Mouse (Mus musculus): ENCODE data around the gene Gpatch1.
A peak's percentile ranks its signal among the peaks of the same experiment; 100 is the strongest.

Gpatch1 gene

GRCm38 (mm10) chr7:35317729-35318609 lies at the start of gene Gpatch1:
Gpatch1 (minus strand) TSS chr7:35318440.
- DNase-seq (ENCODE audit: low spot score) = peak; percentile 95

- no peak for DNase-seq (ENCODE audit: low spot score)
These were observed 47.1 kb upstream of the Gpatch1 start for GRCm38 (mm10) chr7:35365161-35365910.

- no peak for DNase-seq (ENCODE audit: low spot score)
These were observed 44.6 kb upstream of the Gpatch1 start for GRCm38 (mm10) chr7:35362868-35363267.

- no peak for DNase-seq (ENCODE audit: low spot score)
These were observed 44.0 kb upstream of the Gpatch1 start for GRCm38 (mm10) chr7:35362253-35362652.

- no peak for DNase-seq (ENCODE audit: low spot score)
These were observed 39.4 kb upstream of the Gpatch1 start for GRCm38 (mm10) chr7:35357621-35358020.

DNA sequence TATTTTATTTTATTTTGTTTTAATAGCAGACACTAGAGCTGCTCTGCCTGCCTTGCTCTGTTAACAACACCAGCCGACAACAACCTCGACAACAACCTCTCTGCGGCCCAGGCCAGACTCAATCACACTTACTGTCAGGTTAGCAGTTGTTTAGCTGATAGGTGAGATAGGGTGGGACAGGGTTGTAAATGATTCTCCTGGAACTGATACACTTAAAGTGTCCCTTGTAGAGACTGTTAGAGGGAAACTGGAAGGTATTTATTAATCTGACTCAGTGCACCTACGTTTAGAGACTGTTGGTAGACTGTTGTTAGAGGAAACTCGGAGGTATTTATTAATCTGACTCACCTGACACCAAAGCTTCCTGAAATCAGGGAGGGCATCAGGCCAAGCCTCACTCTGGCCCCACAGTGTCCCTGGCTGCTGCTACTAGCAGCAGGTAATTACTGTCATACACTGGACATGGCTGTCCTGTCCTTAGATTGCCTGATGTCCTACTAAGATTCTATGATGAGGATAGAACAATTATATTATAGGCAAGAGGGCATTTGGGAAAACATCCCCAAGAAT lies 37.1 kb upstream of the Gpatch1 start:
- DNase-seq (ENCODE audit: low spot score) = no peak

- DNase-seq (ENCODE audit: low spot score) = no peak
These were observed 35.1 kb upstream of the Gpatch1 start for GRCm38 (mm10) chr7:35353306-35353705.

DNA sequence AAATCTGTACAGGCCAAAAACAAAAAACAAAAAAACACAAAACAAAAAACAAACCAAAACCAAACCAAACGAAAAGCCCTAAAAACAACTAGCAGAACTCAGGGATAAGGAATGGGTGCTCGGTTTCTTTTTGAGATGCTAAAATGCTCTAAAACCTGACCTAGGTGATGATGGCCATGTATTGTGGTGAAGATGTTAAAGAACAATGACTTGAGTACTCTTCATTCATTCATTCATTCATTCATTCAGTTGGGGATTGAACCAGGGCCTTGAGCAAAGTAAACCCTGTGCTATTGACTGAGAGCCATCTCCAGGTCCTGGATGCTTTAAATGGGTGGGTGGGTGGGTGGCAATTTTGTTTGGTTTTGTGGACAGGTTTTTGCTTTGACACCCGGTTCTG lies 32.9 kb upstream of the Gpatch1 start:
- DNase-seq (ENCODE audit: low spot score) = no peak

- DNase-seq (ENCODE audit: low spot score) = no peak
These were observed 31.8 kb upstream of the Gpatch1 start for GRCm38 (mm10) chr7:35349886-35350684.

GRCm38 (mm10) chr7:35349022-35349421 lies 30.8 kb upstream of the Gpatch1 start:
- no peak for DNase-seq (ENCODE audit: low spot score)

DNA sequence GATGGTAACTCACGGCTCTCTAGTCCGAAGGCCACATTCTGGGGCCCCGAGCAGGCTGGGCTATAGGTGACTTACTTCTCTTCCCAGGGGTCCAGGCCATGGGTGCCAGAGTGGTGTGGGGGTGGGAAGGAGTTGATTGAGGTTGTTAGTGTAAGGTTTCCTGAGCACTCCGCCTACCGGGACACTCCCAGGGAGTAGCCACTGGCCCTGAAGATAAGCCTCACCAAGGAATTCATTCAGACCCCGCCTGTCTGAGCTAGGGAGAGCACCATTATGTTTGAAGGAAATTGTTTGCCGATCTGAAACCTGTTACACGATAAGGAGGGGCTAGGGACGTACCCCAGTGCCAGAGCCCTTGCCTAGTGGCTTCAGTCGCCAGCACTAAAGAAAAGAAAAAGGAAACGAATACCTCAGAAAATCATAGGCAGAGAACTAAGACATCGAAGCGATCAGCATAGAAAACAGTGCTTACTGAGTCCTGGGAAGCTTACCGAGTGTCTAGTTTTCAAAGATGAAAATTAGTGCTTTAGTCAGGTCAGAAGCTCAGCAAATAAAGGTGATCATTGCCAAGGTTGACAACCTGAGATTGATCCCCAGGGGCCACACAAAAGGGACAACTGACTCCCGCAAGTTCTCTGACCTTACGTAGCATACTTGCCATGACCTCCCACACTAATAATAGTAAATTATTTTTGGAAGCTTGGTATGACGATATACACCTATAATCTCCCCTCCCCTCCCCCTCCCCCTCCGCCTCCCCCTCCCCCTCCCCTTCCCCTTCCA lies 29.9 kb upstream of the Gpatch1 start:
- peak; percentile 13 for DNase-seq (ENCODE audit: low spot score)

GRCm38 (mm10) chr7:35344785-35345330 lies 26.6 kb upstream of the Gpatch1 start:
- DNase-seq (ENCODE audit: low spot score) = no peak

GRCm38 (mm10) chr7:35342498-35342897 lies 24.3 kb upstream of the Gpatch1 start:
- DNase-seq (ENCODE audit: low spot score) = no peak

DNA sequence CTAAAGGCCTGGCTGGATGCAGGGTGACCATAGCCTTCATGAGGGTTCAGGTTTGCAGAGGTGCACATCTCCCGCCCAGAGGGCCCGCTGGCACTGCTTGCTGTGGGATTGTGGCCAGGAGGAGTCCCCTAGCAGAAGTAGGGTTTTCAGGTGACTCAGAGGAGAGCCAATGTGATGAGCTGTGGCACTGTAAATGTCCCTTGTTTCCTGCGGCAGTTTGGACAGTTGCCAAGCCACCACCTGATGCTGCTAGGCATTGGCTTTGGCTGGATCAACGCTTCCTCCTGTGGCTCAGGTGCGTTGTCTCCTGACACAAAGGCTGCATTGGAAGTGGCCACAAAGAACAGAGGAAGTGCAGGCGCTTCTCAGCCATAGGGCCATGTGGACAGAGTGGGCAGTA lies 23.0 kb upstream of the Gpatch1 start:
- DNase-seq (ENCODE audit: low spot score) = peak; percentile 55

- DNase-seq (ENCODE audit: low spot score) = no peak
These were observed 22.0 kb upstream of the Gpatch1 start for GRCm38 (mm10) chr7:35340196-35340595.

- DNase-seq (ENCODE audit: low spot score) = peak; percentile 29
These were observed 16.6 kb upstream of the Gpatch1 start for GRCm38 (mm10) chr7:35334527-35335452.

DNA sequence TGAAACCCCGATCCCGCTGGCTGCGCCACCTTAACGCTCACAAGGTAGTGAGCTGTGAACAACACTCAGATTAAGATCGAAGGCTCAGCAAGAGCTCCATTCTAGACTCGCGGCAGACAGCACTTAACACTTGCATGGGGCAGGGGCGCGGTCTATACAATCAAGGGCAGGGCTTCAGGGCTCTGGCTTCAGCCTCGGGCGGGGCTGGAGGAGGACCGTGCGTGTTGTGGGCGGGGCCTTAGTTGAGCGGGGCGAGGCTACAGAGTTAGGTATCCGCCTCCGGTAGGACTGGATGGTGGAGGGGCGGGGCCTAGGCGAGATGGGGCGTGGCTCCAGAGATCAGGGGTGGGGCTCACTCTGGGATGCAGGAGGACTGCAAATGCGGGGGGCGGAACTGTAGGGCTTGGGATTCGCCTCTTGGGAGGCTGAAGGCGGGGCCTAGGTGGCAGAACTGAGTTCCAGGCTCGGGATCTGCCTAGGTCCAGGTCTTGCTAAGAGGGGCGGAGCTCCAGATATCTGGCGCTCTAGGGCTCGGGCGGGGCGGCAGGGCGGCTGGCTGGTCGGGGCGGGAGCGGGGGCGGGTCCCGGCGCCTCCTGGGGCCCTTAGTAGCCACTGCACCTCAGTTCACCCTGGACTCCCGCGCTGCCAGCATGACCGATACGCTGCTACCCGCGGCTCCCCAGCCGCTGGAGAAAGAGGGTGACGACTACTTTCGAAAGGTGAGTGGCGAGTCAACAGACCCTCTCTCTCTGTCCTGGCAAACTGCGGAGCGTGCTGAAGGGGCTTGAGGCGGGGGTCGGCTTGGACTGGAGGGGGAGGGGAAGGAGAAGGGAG lies 15.7 kb upstream of the Gpatch1 start, which contains the start of gene Rhpn2:
Rhpn2 (plus strand) TSS at position 479 of the 835 bp plus-strand sequence.
- DNase-seq (ENCODE audit: low spot score) = peak; percentile 100

- peak; percentile 44 for DNase-seq (ENCODE audit: low spot score)
These were observed 15.0 kb upstream of the Gpatch1 start for GRCm38 (mm10) chr7:35333231-35333651.

- DNase-seq (ENCODE audit: low spot score) = no peak
These were observed 13.3 kb upstream of the Gpatch1 start for GRCm38 (mm10) chr7:35331590-35331989.
